Mouse (Mus musculus) layer of hippocampus, postnatal 14 days (tissue): Measurements from ENCODE around the gene Gan. TPM values are rescaled to one million over a fixed set of nuclear protein-coding genes. Genes with fewer than 3 reads are reported as not detected.

Experiments used
- DNase-seq, 2 experiments: peaks; one replicate each; pipeline ENCODE4 v3.0.0; 2021 to 2022; ENCODE audit warnings: low spot score in 2 of 2, mixed read lengths in 1 of 2
- total RNA-seq, 2 experiments: library from RNA; stranded (reverse); gene quantifications; 2 replicates each; pipeline ENCODE4 v1.2.3; 2021

Gan gene
- total RNA-seq, 2 experiments from 2014 or later: 17.6 to 18.6 TPM

DNA sequence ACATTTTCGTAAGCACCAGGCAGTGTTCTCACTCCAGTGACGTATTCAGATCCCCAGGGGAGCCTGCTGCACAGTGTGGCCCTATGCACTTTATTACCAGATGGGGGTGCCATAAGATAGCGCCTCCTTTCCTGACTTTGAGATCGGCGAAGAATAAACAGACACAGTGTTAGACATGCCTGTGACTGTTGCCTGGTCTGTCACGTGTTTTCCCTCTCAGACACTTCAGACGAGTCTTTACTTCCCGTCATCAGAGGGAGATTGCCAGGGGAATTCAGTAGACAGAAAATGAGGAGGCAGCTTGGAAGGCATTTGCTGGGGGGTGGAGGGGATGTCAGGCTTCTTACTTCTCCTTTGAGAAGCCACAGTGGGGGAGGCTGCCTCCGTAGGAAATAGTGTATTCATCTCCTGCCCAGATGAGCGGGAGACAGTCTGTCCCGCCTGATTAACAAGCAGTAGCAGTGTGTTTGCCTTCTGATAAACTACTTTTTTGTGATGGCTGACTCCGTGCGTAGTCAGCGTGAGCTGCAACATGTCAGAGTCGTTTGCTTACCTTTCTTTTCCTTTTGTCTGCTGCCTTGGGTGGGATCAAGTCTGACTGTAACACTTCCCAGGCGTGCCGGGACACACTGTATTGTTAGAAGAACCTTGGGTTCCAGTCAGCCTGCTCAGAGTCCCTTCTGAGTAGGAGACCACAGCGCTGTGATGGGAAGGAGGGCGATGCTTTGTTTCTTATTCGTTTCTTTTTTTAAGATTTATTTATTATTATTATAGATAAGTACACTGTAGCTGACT lies 40.4 kb downstream of the Gan start:
- DNase-seq: peak; percentile 41 to 79

DNA sequence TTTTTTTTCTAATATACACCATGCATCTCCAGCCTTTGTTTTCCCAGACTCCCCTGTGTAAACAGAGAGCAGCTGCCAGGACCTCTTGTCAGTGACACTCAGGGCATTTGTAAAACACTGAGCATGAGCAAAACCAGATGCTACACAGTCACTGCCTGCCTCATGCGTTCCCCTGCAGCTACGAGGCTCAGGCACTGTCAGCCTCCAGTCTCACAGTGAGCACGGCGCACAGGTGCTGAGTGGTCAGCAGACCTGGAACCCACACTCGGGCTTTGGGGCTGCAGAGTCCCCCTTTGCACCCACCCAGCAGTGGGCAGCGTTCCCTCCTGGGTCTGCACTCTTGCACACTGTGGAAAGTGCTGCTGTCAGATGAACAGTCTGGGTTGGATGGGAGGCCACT lies 41.7 kb downstream of the Gan start:
- DNase-seq: no peak

DNA sequence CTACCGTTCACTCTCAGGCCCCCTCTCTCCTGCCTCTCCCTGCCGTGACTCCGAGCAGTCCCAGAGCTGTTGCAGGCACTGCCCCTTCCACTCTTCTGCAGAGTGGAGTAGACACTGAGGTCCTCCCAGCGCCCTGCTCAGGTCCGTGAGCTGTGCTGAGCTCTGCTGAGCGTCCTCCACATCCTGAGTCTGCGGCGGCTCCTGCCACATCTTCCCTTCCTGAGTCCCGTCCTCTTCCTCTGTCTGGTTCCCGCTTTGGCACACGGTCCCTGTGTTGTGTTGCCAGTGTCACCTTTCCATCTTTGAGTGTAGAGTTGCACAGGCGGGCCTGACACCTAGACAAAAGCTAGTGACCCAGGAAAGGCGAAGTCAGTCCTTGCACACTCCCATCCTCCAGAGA lies 42.4 kb downstream of the Gan start:
- no peak for DNase-seq

GRCm38 (mm10) chr8:117200803-117201202 lies 42.9 kb downstream of the Gan start:
- DNase-seq: no peak

DNA sequence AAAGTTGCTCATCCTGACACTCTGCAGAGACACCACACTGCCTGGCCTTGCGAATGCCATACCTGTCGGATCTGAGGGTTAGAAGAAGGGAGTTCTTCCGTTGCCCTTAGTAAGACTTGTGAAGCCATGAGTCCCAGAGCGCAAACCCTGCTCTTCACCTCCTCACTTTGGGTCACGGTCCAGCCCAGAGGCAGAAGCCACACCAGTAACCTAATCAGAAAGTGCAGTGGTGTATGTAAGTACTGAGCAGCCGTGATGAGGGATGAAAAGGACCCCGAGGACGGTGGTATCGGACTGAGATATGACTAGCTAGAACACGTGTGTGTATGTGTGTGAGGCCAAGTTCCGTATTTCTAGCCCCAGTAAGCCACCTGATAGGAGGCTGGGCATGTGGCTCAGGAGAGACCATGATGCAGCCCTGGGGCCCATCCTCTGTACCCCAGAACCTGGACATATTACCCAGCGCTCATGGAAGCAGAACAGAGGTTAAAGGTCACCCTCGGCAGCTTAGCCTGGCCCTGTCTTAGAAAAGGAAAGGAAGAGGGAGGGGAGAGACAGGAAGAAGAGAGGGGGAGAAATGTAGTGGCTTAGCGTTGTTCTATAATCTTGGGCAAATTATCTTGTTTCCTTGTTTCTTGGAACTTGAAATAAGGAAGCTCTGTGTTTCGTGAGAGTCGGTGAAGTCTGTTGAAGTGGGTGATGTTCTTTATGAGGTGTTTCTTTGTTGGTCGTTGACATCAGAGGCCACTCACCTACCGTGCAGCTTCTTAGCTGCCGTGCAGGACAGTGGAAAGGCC lies 43.5 kb downstream of the Gan start:
- no peak for DNase-seq

GRCm38 (mm10) chr8:117203085-117203484 lies 45.1 kb downstream of the Gan start:
- no peak for DNase-seq

DNA sequence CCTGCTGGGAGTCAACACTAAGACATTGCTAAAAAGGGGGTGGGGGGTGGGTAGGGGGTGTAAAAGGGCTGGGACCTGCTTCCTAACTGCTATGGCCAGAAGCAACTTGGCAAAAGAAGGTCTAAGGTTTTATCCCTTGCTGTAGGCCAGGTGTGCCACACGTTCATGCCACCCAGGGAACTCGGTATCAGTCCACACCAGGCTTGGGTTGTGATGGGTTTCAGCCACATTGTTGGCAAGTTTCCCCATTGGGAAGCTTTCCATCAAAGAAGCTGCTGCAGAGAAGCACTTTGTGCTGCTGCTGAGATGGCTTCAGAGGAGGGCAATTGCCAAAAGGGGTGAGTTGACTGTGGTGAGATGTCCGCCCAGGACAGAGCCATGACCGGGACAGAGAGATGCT lies 47.9 kb downstream of the Gan start:
- no peak for DNase-seq

DNA sequence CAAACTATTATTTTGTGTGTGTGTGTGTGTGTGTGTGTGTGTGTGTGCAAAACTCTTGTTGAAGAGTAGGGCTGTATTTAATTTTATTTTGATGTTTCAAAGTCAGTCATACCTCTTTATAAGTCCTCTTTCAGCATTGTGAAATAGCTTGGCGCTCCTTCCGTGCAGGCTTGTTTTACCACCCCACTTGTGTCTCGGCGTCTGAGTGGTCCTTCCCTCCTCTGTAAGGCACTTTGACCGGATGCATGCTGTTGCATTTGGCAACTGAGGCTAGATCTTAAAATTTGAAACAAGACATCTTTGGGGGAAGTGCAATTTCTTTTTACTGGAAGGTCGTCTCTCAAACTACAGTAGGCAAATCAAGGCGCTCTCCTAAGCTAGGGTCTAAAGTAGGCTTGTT lies 48.7 kb downstream of the Gan start:
- DNase-seq: no peak

DNA sequence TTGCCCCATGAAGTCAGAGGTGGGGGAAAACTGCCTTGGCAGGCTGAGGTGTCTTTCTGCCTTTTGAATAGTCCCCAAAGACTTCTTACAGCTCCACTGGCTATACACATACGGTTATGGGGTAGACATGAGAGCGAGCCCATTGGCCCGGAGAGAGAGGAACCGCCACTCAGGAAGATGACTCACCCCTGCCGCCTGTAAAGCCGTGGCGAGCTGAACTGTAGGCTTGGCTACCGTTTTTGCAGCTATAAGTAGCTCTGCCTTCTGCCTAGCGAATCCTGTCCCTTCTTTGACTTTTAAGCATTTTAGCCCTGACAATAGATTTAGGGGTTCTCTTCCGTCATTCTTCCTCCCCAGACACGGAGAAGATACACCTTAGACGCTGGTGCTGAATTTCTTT lies 51.2 kb downstream of the Gan start:
- no peak for DNase-seq

DNA sequence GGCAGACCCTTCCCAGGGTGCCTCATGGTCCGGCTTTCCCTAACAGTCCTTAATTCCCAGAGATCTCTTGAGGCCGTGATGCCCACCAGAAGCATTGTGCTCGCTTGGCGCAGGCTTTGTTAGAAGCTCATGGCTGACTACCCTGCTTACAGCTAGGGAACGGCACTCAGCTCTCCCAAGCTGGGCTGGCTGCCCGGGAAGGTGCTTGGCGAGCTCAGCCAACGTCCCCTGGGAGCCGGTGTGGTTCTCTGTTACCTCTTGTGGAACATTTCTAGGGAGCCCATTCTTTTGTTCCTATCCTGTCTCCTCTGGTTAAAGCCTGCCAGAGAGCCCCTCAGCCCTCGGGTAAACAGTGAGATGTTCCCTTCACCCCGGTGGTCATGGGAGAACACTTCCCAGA lies 54.2 kb downstream of the Gan start:
- DNase-seq: no peak

DNA sequence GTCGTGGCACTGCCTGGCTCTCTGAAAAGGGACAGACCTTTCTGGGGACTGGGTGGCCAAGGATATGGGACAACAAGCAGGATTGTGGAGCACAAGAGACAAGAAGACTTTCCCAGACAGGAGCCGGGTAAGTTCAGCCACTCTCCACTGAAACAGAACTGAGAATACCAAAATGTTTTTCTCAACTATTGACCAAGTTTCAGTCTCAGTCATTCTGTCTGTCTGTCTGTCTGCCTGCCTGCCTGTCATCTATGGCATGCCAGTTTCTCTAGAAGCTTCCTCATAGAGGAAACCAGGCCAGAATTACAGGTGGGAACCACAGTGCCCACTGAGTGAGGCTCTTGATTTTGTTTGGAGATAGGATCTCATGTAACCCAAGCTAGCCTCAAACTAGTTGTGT lies 59.8 kb downstream of the Gan start:
- DNase-seq: no peak

DNA sequence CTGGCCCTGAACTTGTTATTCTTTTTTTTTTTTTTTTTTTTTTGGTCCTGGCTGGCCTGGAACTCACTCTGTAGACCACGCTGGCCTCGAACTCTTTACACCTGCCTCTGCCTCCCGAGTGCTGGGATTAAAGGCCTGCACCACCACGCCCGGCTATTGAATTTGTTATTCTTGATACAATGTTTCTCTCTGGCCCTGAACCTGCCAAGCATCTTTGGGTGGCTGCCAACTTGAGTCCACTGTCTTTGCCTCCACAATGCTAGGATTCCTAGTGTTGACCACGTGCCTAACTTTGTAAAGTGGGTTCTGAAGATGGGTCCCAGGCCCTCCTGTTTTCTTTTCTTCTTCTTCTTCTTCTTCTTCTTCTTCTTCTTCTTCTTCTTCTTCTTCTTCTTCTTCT lies 64.5 kb downstream of the Gan start:
- no peak for DNase-seq

- DNase-seq: peak; percentile 83 to 89
Observed at GRCm38 (mm10) chr8:117224630-117225029, 66.7 kb downstream of the Gan start.

- DNase-seq: no peak
Observed at GRCm38 (mm10) chr8:117226306-117226705, 68.4 kb downstream of the Gan start.

DNA sequence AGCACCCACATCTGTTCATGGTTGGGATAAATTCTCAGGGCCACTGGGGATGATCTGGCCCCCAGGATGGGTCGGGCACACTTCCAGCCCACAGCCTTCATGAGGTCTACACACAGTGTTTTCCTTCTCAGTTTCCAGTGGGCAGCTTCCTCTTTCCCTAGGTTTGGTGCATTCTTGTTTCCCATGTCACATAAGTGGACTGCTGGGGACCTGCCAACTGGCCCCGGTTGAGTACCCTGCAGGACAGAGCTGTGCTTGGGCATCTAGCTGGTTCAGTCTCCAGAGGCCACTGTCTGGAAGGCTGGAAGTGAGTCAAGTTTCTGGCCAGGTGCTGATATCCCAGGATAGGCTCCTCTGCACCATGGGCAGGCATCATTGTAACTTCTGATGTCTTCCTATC lies 69.4 kb downstream of the Gan start:
- DNase-seq: no peak

- no peak for DNase-seq
Observed at GRCm38 (mm10) chr8:117233199-117233598, 75.3 kb downstream of the Gan start.

GRCm38 (mm10) chr8:117236531-117236930 lies 78.6 kb downstream of the Gan start:
- DNase-seq: no peak

GRCm38 (mm10) chr8:117240326-117240725 lies 82.4 kb downstream of the Gan start:
- DNase-seq: no peak

DNA sequence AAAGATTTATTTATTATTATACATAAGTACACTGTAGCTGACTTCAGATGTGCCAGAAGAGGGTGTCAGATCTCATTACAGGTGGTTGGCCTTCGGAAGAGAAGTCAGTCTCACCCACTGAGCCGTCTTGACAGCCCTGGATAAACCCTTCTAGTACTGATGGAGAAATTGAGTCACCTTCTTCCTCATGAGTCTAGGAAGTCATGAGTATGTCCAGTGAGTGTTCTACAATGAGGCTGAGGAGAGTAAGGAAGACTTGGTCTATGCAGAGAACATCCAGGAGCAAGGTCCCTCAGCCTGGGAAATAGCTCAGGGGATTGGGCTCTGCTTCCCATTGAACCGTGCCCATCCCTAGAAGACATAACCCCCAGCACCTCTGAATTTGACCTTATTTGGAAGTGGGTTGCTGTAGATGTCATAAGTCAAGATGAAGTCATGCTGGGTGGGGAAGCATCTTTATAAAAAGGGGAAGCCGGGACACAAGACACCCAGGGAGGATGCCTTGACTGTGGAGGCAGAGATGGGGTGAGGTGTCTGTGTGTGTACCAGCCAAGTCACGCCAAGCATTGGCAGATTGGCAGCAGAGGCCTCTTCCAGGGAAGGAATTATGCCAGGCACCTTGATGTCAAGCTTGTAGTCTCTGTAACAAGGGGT lies 83.0 kb downstream of the Gan start:
- no peak for DNase-seq

DNA sequence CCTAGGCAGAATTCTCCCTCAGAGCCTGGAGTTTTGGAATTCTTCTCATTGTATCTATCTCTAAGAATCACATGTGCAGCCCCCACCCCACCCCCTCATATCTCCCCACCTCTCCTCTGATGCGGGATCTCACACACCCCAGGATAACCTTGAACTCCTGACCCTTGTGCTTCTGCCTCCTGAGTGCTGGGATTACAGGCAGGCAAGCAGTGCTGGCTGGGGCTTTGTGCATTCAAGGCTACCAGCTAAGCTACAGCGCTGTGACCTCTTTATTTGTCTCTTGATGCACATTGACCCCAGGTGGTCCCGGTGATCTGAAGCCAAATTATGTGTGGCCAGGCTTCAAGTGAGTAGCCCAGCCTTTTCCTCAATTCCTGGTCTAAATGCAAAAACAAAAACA lies 83.9 kb downstream of the Gan start:
- no peak for DNase-seq

DNA sequence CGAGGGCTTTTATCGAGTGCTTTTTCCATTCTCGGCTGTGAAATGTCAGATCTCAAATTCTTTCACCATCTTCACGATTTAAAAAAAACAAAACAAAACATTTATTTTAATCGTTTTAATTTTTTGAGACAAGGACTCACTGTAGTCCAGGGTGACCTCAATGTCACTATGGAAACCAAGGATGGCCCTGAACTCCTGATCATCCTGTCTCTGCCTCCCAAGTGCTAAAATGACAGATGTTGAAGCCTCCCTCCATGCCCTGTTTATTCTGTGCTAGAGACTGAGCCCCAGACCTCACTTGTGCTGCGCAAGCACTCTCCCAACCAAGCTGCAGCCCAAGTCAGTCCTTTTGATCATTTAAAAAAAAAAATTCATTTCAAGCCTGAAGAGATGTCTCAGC lies 84.4 kb downstream of the Gan start:
- DNase-seq: no peak

DNA sequence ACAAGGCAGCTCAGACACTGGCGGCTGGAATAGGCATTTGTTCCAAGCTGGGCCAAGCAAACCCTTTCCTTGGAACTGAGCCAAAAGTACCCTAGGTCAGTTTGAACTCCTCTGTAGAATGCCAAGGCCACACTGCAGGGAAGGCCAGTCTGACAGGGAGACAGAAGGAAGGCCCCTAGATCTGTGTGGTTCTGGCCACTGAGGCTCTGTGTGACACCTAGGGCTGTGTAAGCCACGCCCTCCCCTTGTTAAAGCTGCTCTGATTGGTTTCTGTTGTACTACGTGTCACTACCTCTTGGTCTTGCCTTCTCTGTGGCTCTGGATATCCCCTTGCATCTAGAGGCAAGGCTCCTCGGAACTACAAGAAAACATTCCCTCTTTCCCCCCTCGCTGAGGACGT lies 86.7 kb downstream of the Gan start:
- DNase-seq: no peak
